Mouse (Mus musculus) lung, embryonic 16.5 days (tissue): Measurements from ENCODE around the gene Celf1. TPM values are rescaled to one million over a fixed set of nuclear protein-coding genes. Genes with fewer than 3 reads are reported as not detected.

Experiments
- ATAC-seq: fragments of 200-750 bp; cut with Nextera tagmentation; 2 replicates; pipeline ENCODE4 v1.8.0; 2017; ENCODE audit warnings: low read depth, mild to moderate bottlenecking, moderate library complexity
- H3K27ac ChIP-seq: fragments of 300-500 bp; sonication (generic); 2 replicates; pipeline ENCODE4 v1.5.1; 2014; ENCODE audit warnings: mild to moderate bottlenecking, control low read depth, low read length
- H3K27me3 ChIP-seq: fragments of 300-500 bp; sonication (generic); 2 replicates; pipeline ENCODE4 v1.6.1; 2014; ENCODE audit warnings: low read depth, low read length, mixed read lengths; ENCODE audit not compliant: control insufficient read depth, insufficient read depth
- H3K36me3 ChIP-seq: fragments of 300-500 bp; sonication (generic); 2 replicates; pipeline ENCODE4 v1.6.1; 2014; ENCODE audit warnings: low read length; ENCODE audit not compliant: control insufficient read depth, insufficient read depth
- H3K4me1 ChIP-seq: fragments of 300-500 bp; sonication (generic); replicated peaks from 2 replicates; pipeline ENCODE4 v1.6.1; 2014; ENCODE audit warnings: low read length, mixed read lengths; ENCODE audit not compliant: control insufficient read depth, insufficient read depth
- H3K4me2 ChIP-seq: fragments of 300-500 bp; sonication (generic); 2 replicates; pipeline ENCODE4 v1.6.1; 2014; ENCODE audit warnings: low read depth, low read length, control low read depth
- H3K4me3 ChIP-seq: fragments of 300-500 bp; sonication (generic); 2 replicates; pipeline ENCODE4 v1.5.1; 2014; ENCODE audit warnings: mild to moderate bottlenecking, low read length, control low read depth
- H3K9ac ChIP-seq: fragments of 300-500 bp; sonication (generic); 2 replicates; pipeline ENCODE4 v1.6.1; 2014; ENCODE audit warnings: low read length, control low read depth
- H3K9me3 ChIP-seq: fragments of 300-500 bp; sonication (generic); 2 replicates; pipeline ENCODE4 v1.6.1; 2016; ENCODE audit warnings: low read length; ENCODE audit not compliant: control insufficient read depth
- WGBS: fragments of 180-500 bp; shearing (Covaris S2); extraction: QIAGEN DNeasy Blood & Tissue Kit; methylation state at CpG from one replicate; pipeline ENCODE4 v1.1.7; 2014; 5-methylcytosine and 5-hydroxymethylcytosine counted together
- polyA plus RNA-seq: library from polyadenylated mRNA; unstranded; fragments of >200 nt; fragmentation: Nextera tagmentation; extraction: Ambion mirVana; gene quantifications from 2 replicates; pipeline ENCODE4 v1.2.1, GENCODE M21; 2015

Celf1 gene
- polyA plus RNA-seq, 1 experiment from 2014 or later, result 71.6 TPM

- Histone ChIP-seq H3K36me3 (no peaks in the 10 kb centered on the region), H3K4me2 (no peak overlapping the region), H3K9me3 (no peaks in the 10 kb centered on the region), H3K4me1 (peaks cover 6% of the 10 kb centered on the region), H3K27me3 (no peaks in the 10 kb centered on the region), H3K4me3 (no peak overlapping the region), H3K9ac (no peak overlapping the region), H3K27ac (no peak overlapping the region)
- no peak for ATAC-seq
- 92% methylated on average over 2 of the region's 2 CpGs for WGBS
Measured at GRCm38 (mm10) chr2:90960012-90960411, 19.8 kb downstream of the Celf1 start.

- Histone ChIP-seq H3K4me1 (peaks cover 14% of the 10 kb centered on the region), H3K9ac (no peak overlapping the region), H3K9me3 (no peaks in the 10 kb centered on the region), H3K27me3 (no peaks in the 10 kb centered on the region), H3K27ac (no peak overlapping the region), H3K4me2 (no peak overlapping the region), H3K36me3 (no peaks in the 10 kb centered on the region), H3K4me3 (no peak overlapping the region)
- no peak for ATAC-seq
- WGBS, result 88% methylated on average over 1 of the region's 1 CpGs
Measured at GRCm38 (mm10) chr2:90963304-90963703, 23.1 kb downstream of the Celf1 start.

GRCm38 (mm10) chr2:90964811-90965465, 24.8 kb downstream of the Celf1 start:
- Histone ChIP-seq H3K9ac (no peak overlapping the region), H3K4me2 (no peak overlapping the region), H3K4me3 (no peak overlapping the region), H3K36me3 (no peaks in the 10 kb centered on the region), H3K27me3 (no peaks in the 10 kb centered on the region), H3K9me3 (no peaks in the 10 kb centered on the region), H3K4me1 (peaks cover 14% of the 10 kb centered on the region), H3K27ac (peak overlapping the region; percentile 20; the same call in 1 of the 2 replicates)
- 52% methylated on average over 7 of the region's 7 CpGs for WGBS
- ATAC-seq, result peak; percentile 74

GRCm38 (mm10) chr2:90965466-90966080, 25.4 kb downstream of the Celf1 start:
- peaks cover 14% of the 10 kb centered on the region for H3K4me1 ChIP-seq
- H3K4me3 ChIP-seq, result no peak overlapping the region
- H3K36me3 ChIP-seq, result no peaks in the 10 kb centered on the region
- no peaks in the 10 kb centered on the region for H3K27me3 ChIP-seq
- H3K27ac ChIP-seq, result no peak overlapping the region
- 57% methylated on average over 2 of the region's 2 CpGs for WGBS
- no peak for ATAC-seq
- no peaks in the 10 kb centered on the region for H3K9me3 ChIP-seq
- H3K4me2 ChIP-seq, result no peak overlapping the region
- no peak overlapping the region for H3K9ac ChIP-seq

- Histone ChIP-seq H3K4me2 (no peak overlapping the region), H3K9me3 (no peaks in the 10 kb centered on the region), H3K4me1 (peaks cover 2% of the 10 kb centered on the region; the same call in 1 of the 2 replicates), H3K4me3 (no peak overlapping the region), H3K27me3 (no peaks in the 10 kb centered on the region), H3K36me3 (no peaks in the 10 kb centered on the region; the same call in 1 of the 2 replicates), H3K27ac (no peak overlapping the region), H3K9ac (no peak overlapping the region)
- no peak for ATAC-seq
Measured at GRCm38 (mm10) chr2:90970606-90971005, 30.4 kb downstream of the Celf1 start.

- no peak overlapping the region for H3K4me2 ChIP-seq
- H3K27me3 ChIP-seq, result no peaks in the 10 kb centered on the region
- no peak overlapping the region for H3K27ac ChIP-seq
- H3K4me3 ChIP-seq, result no peak overlapping the region
- no peak for ATAC-seq
- H3K9me3 ChIP-seq, result no peaks in the 10 kb centered on the region
- H3K36me3 ChIP-seq, result no peaks in the 10 kb centered on the region; the same call in 1 of the 2 replicates
- no peak overlapping the region for H3K9ac ChIP-seq
- no peaks in the 10 kb centered on the region for H3K4me1 ChIP-seq
Measured at GRCm38 (mm10) chr2:90974101-90974500, 33.9 kb downstream of the Celf1 start.

GRCm38 (mm10) chr2:90975181-90975835, 35.1 kb downstream of the Celf1 start:
- H3K4me2 ChIP-seq, result no peak overlapping the region
- no peak overlapping the region for H3K9ac ChIP-seq
- no peak for ATAC-seq
- H3K27ac ChIP-seq, result no peak overlapping the region
- no peak overlapping the region for H3K4me3 ChIP-seq
- 81% methylated on average over 7 of the region's 7 CpGs for WGBS
- H3K27me3 ChIP-seq, result no peaks in the 10 kb centered on the region
- no peaks in the 10 kb centered on the region; the same call in 1 of the 2 replicates for H3K36me3 ChIP-seq
- H3K4me1 ChIP-seq, result no peaks in the 10 kb centered on the region
- no peaks in the 10 kb centered on the region for H3K9me3 ChIP-seq

- 100% methylated on average over 2 of the region's 2 CpGs for WGBS
- no peak overlapping the region for H3K27ac ChIP-seq
- no peak overlapping the region for H3K4me3 ChIP-seq
- H3K9ac ChIP-seq, result no peak overlapping the region
- H3K4me2 ChIP-seq, result no peak overlapping the region
- no peak for ATAC-seq
- H3K27me3 ChIP-seq, result no peaks in the 10 kb centered on the region
- H3K9me3 ChIP-seq, result no peaks in the 10 kb centered on the region
- H3K4me1 ChIP-seq, result no peaks in the 10 kb centered on the region
- H3K36me3 ChIP-seq, result no peaks in the 10 kb centered on the region; the same call in 1 of the 2 replicates
Measured at GRCm38 (mm10) chr2:90976590-90976989, 36.4 kb downstream of the Celf1 start.

- H3K4me3 ChIP-seq, result no peak overlapping the region
- H3K36me3 ChIP-seq, result no peaks in the 10 kb centered on the region; the same call in 1 of the 2 replicates
- 81% methylated on average over 4 of the region's 4 CpGs for WGBS
- no peaks in the 10 kb centered on the region for H3K9me3 ChIP-seq
- no peak overlapping the region for H3K4me2 ChIP-seq
- H3K9ac ChIP-seq, result no peak overlapping the region
- H3K27ac ChIP-seq, result no peak overlapping the region
- H3K27me3 ChIP-seq, result no peaks in the 10 kb centered on the region
- H3K4me1 ChIP-seq, result no peaks in the 10 kb centered on the region
- ATAC-seq, result no peak
Measured at GRCm38 (mm10) chr2:90977291-90977690, 37.1 kb downstream of the Celf1 start.
